Mouse (Mus musculus) heart, embryonic 13.5 days (tissue): ENCODE measurements around the gene Tmem106a. TPM values are rescaled to one million over a fixed set of nuclear protein-coding genes. Genes with fewer than 3 reads are reported as not detected.
A peak's percentile ranks its signal among the peaks of the same experiment; 100 is the strongest.
"Not testable (repeated sequence)": the region's sequence is repeated elsewhere in the genome, so short reads cannot be mapped to it uniquely, and the experiment has no call there.

Experiments
- ATAC-seq: fragments of 200-750 bp; cut with Nextera tagmentation; 2 replicates; pipeline ENCODE4 v1.8.0; 2017; ENCODE audit warnings: moderate TSS enrichment; ENCODE audit not compliant: insufficient number of reproducible peaks, low FRiP score, low TSS enrichment; ENCODE audit errors: extremely low read depth
- H3K27ac ChIP-seq: fragments of 300-500 bp; sonication (generic); replicated peaks from 2 replicates; pipeline ENCODE4 v1.5.1; 2015; ENCODE audit warnings: moderate library complexity, mild to moderate bottlenecking, inconsistent platforms
- H3K27me3 ChIP-seq: fragments of 300-500 bp; sonication (generic); replicated peaks from 2 replicates; pipeline ENCODE4 v1.6.1; 2015; ENCODE audit warnings: mild to moderate bottlenecking, inconsistent platforms
- H3K36me3 ChIP-seq: fragments of 300-500 bp; sonication (generic); 2 replicates; pipeline ENCODE4 v1.6.1; 2015; ENCODE audit warnings: mild to moderate bottlenecking, inconsistent platforms
- H3K4me1 ChIP-seq: fragments of 300-500 bp; sonication (generic); 2 replicates; pipeline ENCODE4 v1.6.1; 2015; ENCODE audit warnings: inconsistent platforms
- H3K4me2 ChIP-seq: fragments of 300-500 bp; sonication (generic); 2 replicates; pipeline ENCODE4 v1.6.1; 2015; ENCODE audit warnings: inconsistent platforms, mild to moderate bottlenecking, moderate library complexity
- H3K4me3 ChIP-seq: fragments of 300-500 bp; sonication (generic); 2 replicates; pipeline ENCODE4 v1.5.1; 2015; ENCODE audit warnings: moderate library complexity, mild to moderate bottlenecking, inconsistent platforms
- H3K9ac ChIP-seq: fragments of 300-500 bp; sonication (generic); 2 replicates; pipeline ENCODE4 v1.6.1; 2015; ENCODE audit warnings: inconsistent platforms, mild to moderate bottlenecking, moderate library complexity
- H3K9me3 ChIP-seq: fragments of 300-500 bp; sonication (generic); 2 replicates; pipeline ENCODE4 v1.6.1; 2016; ENCODE audit warnings: inconsistent platforms
- WGBS: fragments of 180-500 bp; shearing (Covaris S2); methylation state at CpG from one replicate; pipeline ENCODE4 v1.1.7; 2015; ENCODE audit warnings: mixed read lengths; 5-methylcytosine and 5-hydroxymethylcytosine counted together
- polyA plus RNA-seq: library from polyadenylated mRNA; unstranded; fragments of >200 nt; fragmentation: Nextera tagmentation; extraction: Ambion mirVana; gene quantifications from 2 replicates; pipeline ENCODE4 v1.2.1, GENCODE M21; 2015

Gene Tmem106a
- polyA plus RNA-seq, 1 experiment from 2014 or later, result 4.4 TPM

DNA sequence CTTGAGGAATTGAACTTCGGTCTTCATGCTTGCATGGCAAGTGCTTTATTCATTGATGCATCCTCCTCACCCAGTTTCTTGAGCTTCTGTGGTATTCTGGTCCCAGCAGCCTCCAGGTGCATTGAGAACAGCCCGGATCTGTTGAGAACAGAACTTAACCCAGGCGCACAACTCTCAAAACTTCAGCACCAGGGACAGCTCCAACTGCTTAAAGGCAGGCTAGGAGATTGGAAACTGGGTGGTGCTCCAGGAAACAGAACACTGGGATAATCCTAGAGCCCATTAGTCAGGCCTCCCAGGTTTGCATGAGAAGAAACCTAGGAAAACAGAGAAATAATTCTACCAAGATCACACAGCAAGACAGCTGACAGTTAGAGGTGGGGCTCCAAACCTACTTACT, 20.4 kb downstream of the Tmem106a start:
- ATAC-seq, result no peak
- Histone ChIP-seq H3K9ac (no peak overlapping the region), H3K27me3 (peaks cover 18% of the 10 kb centered on the region; the same call in 1 of the 2 replicates), H3K4me2 (no peak overlapping the region), H3K27ac (no peak overlapping the region), H3K36me3 (no peaks in the 10 kb centered on the region), H3K4me1 (no peaks in the 10 kb centered on the region; the same call in 1 of the 2 replicates), H3K9me3 (no peaks in the 10 kb centered on the region), H3K4me3 (no peak overlapping the region)
- WGBS, result 11% methylated on average over 3 of the region's 3 CpGs

DNA sequence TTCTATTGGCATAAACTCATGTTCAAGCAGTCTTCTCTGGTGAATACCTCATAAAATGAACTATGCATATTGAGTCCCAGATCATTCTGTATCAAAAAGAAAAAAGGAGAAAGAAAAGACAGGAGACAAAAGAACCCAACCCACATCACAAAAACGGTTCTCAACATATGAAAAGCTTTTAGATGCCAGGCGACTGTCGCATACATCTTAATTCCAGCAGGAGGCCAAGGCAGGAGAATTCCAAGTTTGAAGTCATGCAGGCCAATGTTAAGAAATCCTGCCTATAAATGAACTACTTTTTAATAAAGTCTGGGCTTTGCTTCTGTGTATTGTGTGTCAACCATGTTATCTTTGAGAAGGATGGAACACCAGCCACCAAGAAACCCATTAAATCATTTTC, 22.1 kb downstream of the Tmem106a start:
- 5% methylated on average over 3 of the region's 3 CpGs for WGBS
- Histone ChIP-seq H3K27me3 (peaks cover 13% of the 10 kb centered on the region; the same call in 1 of the 2 replicates), H3K4me2 (peak overlapping the region; percentile 63), H3K9ac (no peak overlapping the region), H3K9me3 (no peaks in the 10 kb centered on the region), H3K27ac (no peak overlapping the region), H3K4me3 (peak overlapping the region; percentile 42), H3K4me1 (no peaks in the 10 kb centered on the region; the same call in 1 of the 2 replicates), H3K36me3 (no peaks in the 10 kb centered on the region)
- ATAC-seq, result no peak

DNA sequence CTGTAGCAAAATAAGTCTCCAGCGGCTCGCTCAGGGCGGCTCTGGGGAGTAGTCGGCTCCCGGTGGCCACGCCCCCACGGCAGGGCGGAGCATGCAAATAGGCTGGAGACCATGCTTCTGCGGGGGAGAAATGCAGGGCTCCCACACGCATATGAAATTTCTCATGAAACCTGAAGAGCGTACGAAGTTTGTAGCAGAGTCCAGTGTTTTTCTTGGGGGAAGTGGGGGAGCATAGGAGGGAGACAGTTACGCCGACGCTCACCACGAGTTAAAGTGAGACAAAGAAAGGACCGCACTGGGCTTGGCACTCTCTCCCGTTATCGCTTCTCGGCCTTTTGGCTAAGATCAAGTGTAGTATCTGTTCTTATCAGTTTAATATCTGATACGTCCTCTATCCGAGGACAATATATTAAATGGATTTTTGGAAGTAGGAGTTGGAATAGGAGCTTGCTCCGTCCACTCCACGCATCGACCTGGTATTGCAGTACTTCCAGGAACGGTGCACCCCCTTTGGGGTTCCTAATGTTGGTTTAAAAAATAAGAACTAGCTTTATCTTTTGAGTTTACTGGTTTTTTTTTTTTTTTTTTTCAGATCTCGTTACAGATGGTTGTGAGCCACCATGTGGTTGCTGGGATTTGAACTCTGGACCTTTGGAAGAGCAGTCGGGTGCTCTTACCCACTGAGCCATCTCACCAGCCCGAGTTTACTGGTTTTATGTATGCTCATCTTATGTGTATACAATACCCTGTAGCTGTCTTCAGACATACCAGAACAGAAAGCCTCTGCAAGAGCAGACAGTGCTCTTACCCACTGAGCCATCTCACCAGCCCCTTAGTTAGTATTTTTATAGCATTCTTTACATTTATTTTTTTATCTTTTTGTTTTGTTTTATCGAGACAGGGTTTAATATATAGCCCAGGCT, 22.8 kb downstream of the Tmem106a start:
- Histone ChIP-seq H3K9ac (peak overlapping the region; percentile 73), H3K27ac (peak overlapping the region; percentile 55), H3K4me3 (peak overlapping the region; percentile 42), H3K4me2 (peak overlapping the region; percentile 63)
- WGBS, result 1% methylated on average over 30 of the region's 30 CpGs
- ATAC-seq, H3K27me3 ChIP-seq, H3K9me3 ChIP-seq, H3K36me3 ChIP-seq, H3K4me1 ChIP-seq: not testable (repeated sequence)

DNA sequence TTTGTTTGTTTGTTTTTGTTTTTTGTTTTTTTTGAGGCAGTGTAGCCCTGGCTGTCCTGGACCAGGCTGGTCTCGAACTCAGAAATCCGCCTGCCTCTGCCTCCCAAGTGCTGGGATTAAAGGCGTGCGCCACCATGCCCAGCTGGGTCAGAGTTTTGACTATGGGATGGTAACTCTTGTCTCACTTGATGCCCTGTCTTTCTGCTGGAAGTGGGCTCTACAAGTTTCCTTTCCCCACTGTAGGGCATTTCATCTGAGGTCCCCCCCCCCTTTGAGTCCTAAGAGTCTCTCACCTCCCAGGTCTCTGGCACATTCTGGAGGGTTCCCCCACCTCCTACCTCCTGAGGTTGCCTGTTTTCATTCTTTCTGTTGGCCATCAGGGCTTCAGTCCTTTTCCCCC, 25.1 kb downstream of the Tmem106a start:
- not testable (repeated sequence) for H3K27ac ChIP-seq, H3K4me2 ChIP-seq, H3K36me3 ChIP-seq, H3K27me3 ChIP-seq, ATAC-seq, H3K9ac ChIP-seq, H3K4me3 ChIP-seq, H3K9me3 ChIP-seq
- WGBS, result 88% methylated on average over 4 of the region's 4 CpGs
- H3K4me1 ChIP-seq, result peaks cover 12% of the 10 kb centered on the region

DNA sequence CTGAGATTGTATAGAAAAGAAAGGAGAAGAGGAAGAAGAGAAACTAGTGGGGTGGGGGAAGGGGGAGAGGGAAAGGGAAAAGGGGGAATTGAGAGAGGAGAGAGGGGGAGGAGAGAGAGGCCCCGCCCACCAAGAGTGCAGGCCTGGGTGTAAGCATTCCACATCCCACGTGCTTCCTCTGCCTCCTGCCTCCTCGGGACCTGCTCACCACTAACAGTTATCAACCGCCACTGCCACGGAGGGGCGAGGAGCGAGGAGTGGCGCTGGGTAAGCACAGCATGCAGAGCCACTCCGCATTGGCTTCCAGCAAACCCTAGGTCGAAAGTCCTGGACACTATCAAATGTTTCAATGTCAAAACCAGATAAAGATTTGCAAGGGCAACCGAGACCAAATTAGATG, 28.4 kb downstream of the Tmem106a start:
- peak overlapping the region; percentile 62 for H3K4me2 ChIP-seq
- no peaks in the 10 kb centered on the region for H3K9me3 ChIP-seq
- H3K36me3 ChIP-seq, result no peaks in the 10 kb centered on the region
- H3K4me1 ChIP-seq, result peaks cover 17% of the 10 kb centered on the region
- 7% methylated on average over 11 of the region's 11 CpGs for whole genome bisulfite sequencing
- H3K9ac ChIP-seq, result 0 out of 2 replicates have a peak overlapping the region, but pooled peaks have one; percentile 8
- ATAC-seq, result no peak
- H3K27ac ChIP-seq, result no peak overlapping the region
- H3K4me3 ChIP-seq, result peak overlapping the region; percentile 21; the same call in 1 of the 2 replicates
- H3K27me3 ChIP-seq, result peaks cover 2% of the 10 kb centered on the region; the same call in 1 of the 2 replicates

DNA sequence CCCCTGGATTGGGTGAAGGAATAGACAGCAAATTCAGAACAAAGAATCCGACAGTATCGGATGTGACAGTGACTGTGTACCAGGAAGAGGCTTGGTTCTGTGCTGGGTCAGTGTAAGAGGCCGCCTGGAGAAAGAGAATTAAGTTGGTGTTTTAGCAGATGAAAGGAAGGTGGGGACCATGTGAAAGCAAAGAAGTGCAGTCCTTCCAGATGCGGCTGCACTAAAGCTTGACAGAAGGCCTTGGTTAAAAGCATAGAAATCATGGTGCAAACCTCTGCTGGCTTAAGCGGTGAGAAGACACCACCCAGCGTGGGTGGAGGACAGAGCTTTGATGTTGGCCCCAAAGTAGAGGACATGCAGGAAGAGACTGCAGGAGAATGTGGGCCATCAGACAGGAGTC, 31.6 kb downstream of the Tmem106a start:
- Histone ChIP-seq H3K36me3 (no peaks in the 10 kb centered on the region), H3K9me3 (no peaks in the 10 kb centered on the region), H3K27me3 (peaks cover 10% of the 10 kb centered on the region), H3K4me1 (peaks cover 37% of the 10 kb centered on the region), H3K4me2 (no peak overlapping the region), H3K4me3 (no peak overlapping the region), H3K27ac (no peak overlapping the region), H3K9ac (no peak overlapping the region)
- ATAC-seq, result no peak
- WGBS, result 63% methylated on average over 6 of the region's 6 CpGs

DNA sequence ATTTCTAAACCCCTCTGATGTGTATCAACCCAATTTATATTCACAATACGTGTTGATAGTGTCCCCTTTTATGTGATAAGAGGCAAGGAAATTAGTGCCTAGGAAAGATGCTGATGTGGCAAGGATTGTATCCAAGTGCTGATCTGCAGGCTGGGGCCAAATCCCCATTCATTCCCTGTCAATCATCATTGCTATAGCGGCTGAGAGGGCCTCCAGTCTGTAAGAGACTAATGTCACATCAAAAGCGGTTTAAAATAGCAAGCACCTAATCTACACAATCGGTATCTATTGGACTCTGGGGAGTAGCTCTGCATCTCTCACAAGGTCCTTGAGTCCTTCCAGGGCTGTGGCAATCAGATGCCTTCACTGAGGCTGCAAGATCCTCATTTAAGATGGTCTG, 32.1 kb downstream of the Tmem106a start:
- Histone ChIP-seq H3K4me2 (no peak overlapping the region), H3K27ac (no peak overlapping the region), H3K4me3 (no peak overlapping the region), H3K4me1 (peaks cover 37% of the 10 kb centered on the region), H3K27me3 (peaks cover 10% of the 10 kb centered on the region), H3K9ac (no peak overlapping the region), H3K9me3 (no peaks in the 10 kb centered on the region), H3K36me3 (no peaks in the 10 kb centered on the region)
- 52% methylated on average over 4 of the region's 4 CpGs for WGBS
- no peak for ATAC-seq

DNA sequence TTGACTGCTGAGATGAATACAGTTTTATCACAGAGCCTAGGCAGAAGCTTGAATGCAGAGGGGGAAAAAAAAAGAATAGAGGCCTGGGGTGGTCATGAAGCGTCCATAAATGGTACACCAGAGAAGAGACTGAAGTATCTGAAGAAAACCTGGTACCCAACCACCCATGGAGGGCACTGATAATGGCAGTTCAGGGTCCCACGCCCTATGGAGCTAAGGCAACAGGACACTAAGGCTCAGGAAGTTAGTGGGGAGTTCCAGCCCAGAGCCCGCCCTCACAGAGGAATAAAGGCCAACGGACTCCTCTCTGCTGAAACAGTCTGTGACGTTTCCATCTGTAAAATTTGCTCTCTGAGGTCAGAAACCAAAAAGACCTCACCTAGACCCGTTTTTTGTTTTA, 33.3 kb downstream of the Tmem106a start:
- Histone ChIP-seq H3K27me3 (peaks cover 10% of the 10 kb centered on the region), H3K9ac (no peak overlapping the region), H3K4me1 (peaks cover 31% of the 10 kb centered on the region), H3K27ac (no peak overlapping the region), H3K4me3 (no peak overlapping the region), H3K36me3 (no peaks in the 10 kb centered on the region), H3K9me3 (no peaks in the 10 kb centered on the region), H3K4me2 (no peak overlapping the region)
- WGBS, result 70% methylated on average over 6 of the region's 6 CpGs
- no peak for ATAC-seq

DNA sequence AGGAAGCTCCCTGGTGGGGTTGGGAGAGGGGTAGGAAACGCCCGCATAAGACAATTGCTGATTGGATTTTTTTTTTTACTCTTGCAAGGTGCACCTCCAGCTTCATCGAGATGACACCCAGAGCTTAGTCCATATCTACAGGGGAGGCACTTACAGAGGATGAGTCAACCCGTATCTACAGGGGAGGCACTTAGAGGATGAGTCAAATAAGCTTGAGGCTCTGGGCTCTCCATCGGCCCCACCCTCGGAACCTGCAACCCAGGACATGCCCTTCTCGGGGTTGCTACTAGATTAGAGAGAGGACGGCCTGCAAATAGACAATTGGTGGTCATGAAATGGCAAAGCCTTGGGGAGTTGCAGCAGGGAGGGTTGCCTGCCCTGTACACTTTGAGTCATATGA, 34.1 kb downstream of the Tmem106a start:
- Histone ChIP-seq H3K27me3 (peaks cover 10% of the 10 kb centered on the region), H3K27ac (no peak overlapping the region), H3K4me1 (peaks cover 25% of the 10 kb centered on the region), H3K36me3 (no peaks in the 10 kb centered on the region), H3K4me3 (no peak overlapping the region), H3K9ac (no peak overlapping the region), H3K4me2 (no peak overlapping the region), H3K9me3 (no peaks in the 10 kb centered on the region)
- 72% methylated on average over 8 of the region's 8 CpGs for WGBS
- no peak for ATAC-seq

DNA sequence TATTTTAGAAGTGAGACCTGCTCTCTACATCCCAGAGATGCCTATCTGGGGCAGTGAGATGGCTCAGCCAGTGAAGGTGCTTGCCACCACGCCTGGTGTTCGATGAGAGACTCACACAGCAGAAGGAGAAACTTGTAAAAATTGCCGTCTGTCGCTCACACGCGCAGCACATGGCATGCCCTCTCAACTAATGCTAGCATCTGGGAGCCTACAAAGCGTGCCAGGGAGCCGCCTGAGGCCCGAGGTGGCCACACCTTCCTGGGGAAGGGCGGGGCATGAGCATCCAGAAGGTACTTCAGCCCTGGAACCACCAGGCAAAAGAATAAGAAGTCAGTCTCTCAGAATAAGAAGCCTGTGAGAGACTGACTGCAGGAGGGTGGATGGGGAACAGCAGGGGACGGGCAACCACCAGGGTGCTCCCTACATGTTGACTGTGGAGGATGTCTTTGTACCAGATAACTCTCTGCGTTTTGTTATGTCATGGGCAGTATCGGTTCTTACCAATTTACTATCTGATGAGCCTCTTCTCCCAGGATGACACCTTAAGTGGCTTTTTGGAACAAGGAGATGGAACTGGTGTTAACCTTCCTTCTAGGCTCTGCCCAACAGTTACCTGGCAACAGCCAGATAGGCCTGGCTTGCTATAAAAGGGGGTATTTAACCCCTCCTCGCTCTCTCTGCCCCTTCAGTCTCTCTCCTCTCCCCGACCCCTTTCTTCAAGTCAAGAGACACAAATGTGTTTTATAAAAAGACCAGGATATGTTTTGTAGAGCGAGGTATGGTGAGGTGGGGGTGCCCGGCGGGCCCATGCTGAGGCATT, 35.1 kb downstream of the Tmem106a start:
- WGBS, result 26% methylated on average over 18 of the region's 18 CpGs
- H3K4me1 ChIP-seq, result peaks cover 25% of the 10 kb centered on the region
- no peak for ATAC-seq
- no peak overlapping the region for H3K4me3 ChIP-seq
- H3K4me2 ChIP-seq, result peak overlapping the region; percentile 51; the same call in 1 of the 2 replicates
- peaks cover 10% of the 10 kb centered on the region for H3K27me3 ChIP-seq
- no peak overlapping the region for H3K27ac ChIP-seq
- no peaks in the 10 kb centered on the region for H3K9me3 ChIP-seq
- H3K36me3 ChIP-seq, result no peaks in the 10 kb centered on the region
- H3K9ac ChIP-seq, result no peak overlapping the region

DNA sequence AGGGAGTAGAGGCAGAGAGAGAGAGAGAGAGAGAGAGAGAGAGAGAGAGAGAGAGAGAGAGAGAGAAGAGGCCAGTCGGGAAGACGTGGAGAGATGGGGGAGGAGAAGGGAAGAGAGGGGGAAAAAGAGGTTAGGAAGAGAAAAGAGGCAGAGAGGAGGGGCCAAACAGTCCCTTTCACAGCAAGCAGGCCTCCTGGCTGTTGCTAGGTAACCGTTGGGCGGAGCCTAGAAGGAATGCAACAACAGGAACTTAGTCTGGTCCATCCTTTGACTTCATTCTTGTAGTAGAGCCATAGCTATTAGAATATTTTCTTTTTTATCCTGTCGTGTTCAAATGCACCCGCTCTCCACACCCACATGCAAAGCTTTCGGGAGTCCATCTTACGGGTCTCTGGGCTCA, 35.8 kb downstream of the Tmem106a start:
- Histone ChIP-seq H3K9me3 (no peaks in the 10 kb centered on the region), H3K27ac (no peak overlapping the region), H3K9ac (no peak overlapping the region), H3K4me1 (peaks cover 25% of the 10 kb centered on the region), H3K4me2 (peak overlapping the region; percentile 51), H3K4me3 (no peak overlapping the region), H3K36me3 (no peaks in the 10 kb centered on the region), H3K27me3 (peaks cover 10% of the 10 kb centered on the region)
- no peak for ATAC-seq
- WGBS, result 9% methylated on average over 8 of the region's 8 CpGs
